Mouse (Mus musculus) activated CD4-positive, CD25-positive, alpha-beta regulatory T cell (primary cell): ENCODE results near the gene 1700056E22Rik. TPM values are rescaled to one million over a fixed set of nuclear protein-coding genes. Genes with fewer than 3 reads are reported as not detected.

Experiments used
- polyA plus RNA-seq, 2 experiments: library from polyadenylated mRNA; unstranded; fragments of 100-300 nt; shearing (Covaris generic); gene quantifications; one replicate each; pipeline ENCODE4 v1.2.1; 2017

1700056E22Rik gene
- polyA plus RNA-seq = 1 to 10 TPM; 1.9 to 6.4 TPM

DNA sequence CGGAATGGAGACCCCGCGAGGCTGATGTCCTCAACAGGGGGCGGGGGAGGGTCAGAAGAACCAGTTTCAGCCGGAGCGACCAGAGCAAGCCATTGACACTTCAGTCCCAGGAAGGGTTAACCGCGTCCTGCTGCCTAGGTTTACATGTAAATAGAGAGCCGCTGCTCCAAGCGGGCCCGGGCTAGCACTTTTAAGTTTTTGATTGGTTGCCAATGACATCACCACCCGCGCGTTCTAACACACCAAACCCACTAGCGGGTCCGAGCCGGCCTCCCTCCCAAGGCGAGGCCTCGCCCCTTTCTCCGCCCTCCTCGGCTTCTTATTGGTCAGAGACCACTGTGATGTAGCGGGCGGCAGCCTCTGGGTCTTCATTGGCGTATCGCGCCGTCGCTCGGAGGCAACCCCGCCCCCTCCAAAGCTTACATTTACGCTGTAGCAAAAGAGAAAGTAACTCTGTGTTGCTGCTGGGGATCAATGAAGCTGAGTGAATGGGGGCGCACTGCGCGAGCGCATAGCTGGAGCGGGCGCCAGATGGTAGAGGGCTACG, at the start of gene 1700056E22Rik:
Gene 1700056E22Rik, minus strand, starts transcription at position 291 of the 547 bp plus-strand sequence.

DNA sequence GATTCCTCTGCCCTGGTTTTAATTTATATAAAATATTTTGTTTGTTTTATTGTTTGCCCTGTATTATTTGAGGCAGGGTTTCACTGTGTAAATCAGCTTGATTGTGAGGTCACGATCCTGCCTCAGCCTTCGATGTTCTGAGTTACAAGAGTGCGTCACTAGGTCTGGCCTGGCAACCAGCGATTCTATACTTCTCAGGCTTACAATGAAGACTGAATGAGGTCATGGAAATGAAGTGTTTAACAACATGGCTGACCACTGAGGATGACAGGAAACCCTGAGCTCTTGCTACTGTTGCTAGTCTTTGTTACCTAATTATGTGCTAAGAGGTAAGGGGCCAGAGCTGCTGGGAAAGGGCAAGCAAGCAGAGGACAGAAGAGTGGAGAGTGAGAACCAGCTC, 21.0 kb downstream of the 1700056E22Rik start, which contains the start of gene Dusp10:
Gene Dusp10, plus strand, starts transcription at position 197 of the 400 bp plus-strand sequence.

Other genes starting within 250 kb of the 1700056E22Rik start
- gene Dusp10, start 21.0 kb downstream of the 1700056E22Rik start, polyA plus RNA-seq = 10 to 100 TPM; 20.9 to 83.2 TPM